Mouse (Mus musculus) MEL (cell line): ENCODE data around the gene Tbc1d24.

ENCODE experiments used
- CTCF ChIP-seq, 3 experiments: IDR thresholded peaks in 2 of 3; conservative IDR thresholded peaks in 1 of 3; 2 replicates each; pipeline ENCODE4 v1.5.1; 2011 to 2012; ENCODE audit warnings: low read length in 3 of 3, low read depth in 2 of 3, mild to moderate bottlenecking in 2 of 3, improper control_type of control experiment in 1 of 3, inconsistent platforms in 1 of 3, mixed read lengths in 1 of 3, moderate library complexity in 1 of 3; ENCODE audit not compliant: control insufficient read depth in 1 of 3, insufficient read depth in 1 of 3, poor library complexity in 1 of 3, severe bottlenecking in 1 of 3
- EP300 ChIP-seq, 2 experiments: IDR thresholded peaks; 2 replicates each; pipeline ENCODE4 v1.6.1; 2011; ENCODE audit warnings: improper control_type of control experiment in 2 of 2, low read length in 2 of 2, low read depth in 1 of 2, mild to moderate bottlenecking in 1 of 2
- ETS1 ChIP-seq: IDR thresholded peaks from 2 replicates; pipeline ENCODE4 v1.6.1; 2012; ENCODE audit warnings: low read depth, mild to moderate bottlenecking, inconsistent platforms, low read length, improper control_type of control experiment, moderate library complexity
- GATA1 ChIP-seq: IDR thresholded peaks from 2 replicates; pipeline ENCODE4 v1.6.1; 2011; ENCODE audit warnings: low read depth, low read length, improper control_type of control experiment
- MAFK ChIP-seq: IDR thresholded peaks from 2 replicates; pipeline ENCODE4 v1.6.1; 2011; ENCODE audit warnings: low read depth, mild to moderate bottlenecking, low read length, improper control_type of control experiment, borderline replicate concordance
- POLR2A ChIP-seq, 2 experiments: IDR thresholded peaks; 2 replicates each; pipeline ENCODE4 v1.6.1; 2011 to 2012; ENCODE audit warnings: low read length in 2 of 2, mild to moderate bottlenecking in 2 of 2, control low read depth in 1 of 2, improper control_type of control experiment in 1 of 2, low read depth in 1 of 2, moderate library complexity in 1 of 2; ENCODE audit not compliant: control insufficient read depth in 1 of 2, insufficient read depth in 1 of 2, poor library complexity in 1 of 2

GRCm38 (mm10) chr17:24168590-24169277 is 36.6 kb downstream of the Tbc1d24 start:
- no peak for TF ChIP-seq CTCF (IDR thresholded peaks at IDR 0.05 in 2 of 3, conservative IDR thresholded peaks at IDR 0.05 in 1 of 3; ENCODE audit: control insufficient read depth in 1 of 3, insufficient read depth in 1 of 3, low read depth in 2 of 3, low read length in 3 of 3, poor library complexity in 1 of 3, severe bottlenecking in 1 of 3)
- peak; percentile 44; the same call in 1 of the 2 replicates for TF ChIP-seq ETS1
- no peak for TF ChIP-seq MAFK
- no peak for TF ChIP-seq GATA1
- TF ChIP-seq POLR2A (IDR thresholded peaks at IDR 0.05; ENCODE audit: control insufficient read depth in 1 of 2, insufficient read depth in 1 of 2, low read depth in 1 of 2, low read length in 2 of 2, poor library complexity in 1 of 2): peak; percentile 18 to 36; a peak in 1 of 4 replicates
- 0 out of 4 replicates have a peak, but pooled peaks of 1 of the 2 experiments have one; percentile 8 for TF ChIP-seq EP300 (IDR thresholded peaks at IDR 0.05; ENCODE audit: low read depth in 1 of 2, low read length in 2 of 2)
